In genomic region chrX:71968816-71969215, GRCm38 (mm10) we compare ENCODE assay signal across 41 mouse cellular contexts. TPM values are rescaled to one million over a fixed set of nuclear protein-coding genes. Genes with fewer than 3 reads are reported as not detected.
DNase-seq lines count a peak whose midpoint lies in the region; ATAC-seq lines count a peak whose summit lies in the region.
"Had no signal": no experiment of that assay in that cellular context is flagged by ENCODE, and none has a peak within 500 bp of the region (broad histone marks: within the 10 kb centered on the region; RNA-seq: fewer than 3 reads in every experiment).

No protein-coding gene starts in this region.

- peak; percentile 98 for ATAC-seq in frontal cortex, adult (ENCODE audit: low TSS enrichment)
- ATAC-seq in midbrain, embryonic 11.5 days (ENCODE audit: low FRiP score), result no peak
- ATAC-seq: activated CD4-positive, CD25-positive, alpha-beta regulatory T cell, adult 4 months; forebrain, postnatal 0 days; intestine, embryonic 16.5 days; midbrain, embryonic 15.5 days had no signal

- no peaks in the 10 kb centered on the region for H3K36me3 ChIP-seq in midbrain, embryonic 11.5 days (ENCODE audit: control insufficient read depth, insufficient read depth, low read length)
- H3K36me3 ChIP-seq: embryonic facial prominence, embryonic 15.5 days; forebrain, embryonic 12.5 days; heart, embryonic 12.5 days; midbrain, embryonic 15.5 days had no signal

- no peaks in the 10 kb centered on the region for H3K27me3 ChIP-seq in midbrain, embryonic 11.5 days (ENCODE audit: control insufficient read depth, insufficient read depth, low read length)
- H3K27me3 ChIP-seq: CH12.LX; embryonic facial prominence, embryonic 15.5 days; forebrain, embryonic 12.5 days; hindbrain, embryonic 13.5 days; midbrain, embryonic 15.5 days had no signal

- H3K27ac ChIP-seq in midbrain, embryonic 11.5 days (ENCODE audit: low read depth, low read length), result no peak overlapping the region
- H3K27ac ChIP-seq: embryonic facial prominence, embryonic 10.5 days; embryonic facial prominence, embryonic 15.5 days; forebrain, embryonic 12.5 days; heart, adult 2 months; hindbrain, embryonic 13.5 days; kidney, postnatal 0 days; liver, embryonic 14.5 days; midbrain, embryonic 15.5 days had no signal

- intact Hi-C loops in left cerebral cortex, postnatal 25 days (cut with DNase I), result loop anchor here (5.0 kb wide), 1 partner anchor 43 kb away; no protein-coding TSS in a partner anchor

- 76% methylated on average over 6 of the region's 6 CpGs for WGBS in midbrain, embryonic 11.5 days

- H3K9me3 ChIP-seq in midbrain, embryonic 11.5 days (ENCODE audit: control insufficient read depth, low read length), result no peaks in the 10 kb centered on the region
- H3K9me3 ChIP-seq: embryonic facial prominence, embryonic 10.5 days; embryonic facial prominence, embryonic 15.5 days; forebrain, embryonic 12.5 days; heart, embryonic 12.5 days; hindbrain, embryonic 13.5 days; midbrain, embryonic 15.5 days had no signal

- DNase-seq in frontal cortex, postnatal 10 days (ENCODE audit: low spot score in 2 of 2), result no peak
- DNase-seq in right cerebral cortex, adult 18-20 months, result peak; percentile 73
- no peak for DNase-seq in right cerebral cortex, postnatal 14 days
- peak; percentile 9 to 86 for DNase-seq in left cerebral cortex, postnatal 25 days (ENCODE audit: low spot score in 2 of 2)
- DNase-seq in telencephalon, adult 2 months (ENCODE audit: low read depth, low spot score), result peak; percentile 55
- no peak for DNase-seq in testis, postnatal 14 days (ENCODE audit: low spot score)
- no peak for DNase-seq in midbrain, embryonic 11.5 days (ENCODE audit: low spot score, missing footprints)
- DNase-seq: adrenal gland, adult 8-10 months; cerebellum, adult 8-10 months; cerebellum, postnatal 25 days; forebrain, postnatal 0 days; heart, adult 2 months; heart, postnatal 4 days; kidney, adult 8-10 months; liver; lung, embryonic 14.5 days; lung, postnatal 14 days; thymus, adult 2 months; thymus, postnatal 4 days had no signal

- no peak overlapping the region for H3K4me2 ChIP-seq in midbrain, embryonic 11.5 days
- H3K4me2 ChIP-seq: embryonic facial prominence, embryonic 15.5 days; forebrain, embryonic 12.5 days; heart, embryonic 12.5 days; hindbrain, embryonic 13.5 days; lung, embryonic 14.5 days; midbrain, embryonic 15.5 days had no signal

- H3K9ac ChIP-seq in midbrain, embryonic 11.5 days (ENCODE audit: low read length), result no peak overlapping the region
- H3K9ac ChIP-seq: embryonic facial prominence, embryonic 15.5 days; forebrain, embryonic 12.5 days; forebrain, postnatal 0 days; heart, embryonic 12.5 days; hindbrain, embryonic 13.5 days; liver, embryonic 14.5 days; lung, embryonic 14.5 days; midbrain, embryonic 15.5 days had no signal

- H3K4me1 ChIP-seq in midbrain, embryonic 11.5 days (ENCODE audit: control insufficient read depth, insufficient read depth, low read length), result peaks cover under 1% of the 10 kb centered on the region; the same call in 1 of the 2 replicates
- H3K4me1 ChIP-seq: embryonic facial prominence, embryonic 10.5 days; embryonic facial prominence, embryonic 15.5 days; heart, embryonic 12.5 days; midbrain, embryonic 15.5 days had no signal

- no peak overlapping the region for H3K4me3 ChIP-seq in midbrain, embryonic 11.5 days (ENCODE audit: low read depth, low read length)
- H3K4me3 ChIP-seq: embryonic facial prominence, embryonic 10.5 days; embryonic facial prominence, embryonic 15.5 days; forebrain, embryonic 12.5 days; heart, adult 2 months; heart, embryonic 12.5 days; hindbrain, embryonic 13.5 days; midbrain, embryonic 15.5 days had no signal

RNA-seq across cellular contexts. Expression of gene Fate1, which starts 4.0 kb away (rescaled TPM):
- not detected for total RNA-seq in left cerebral cortex, postnatal 25 days (2021)
- not detected in 2 replicates for polyA plus RNA-seq in midbrain, embryonic 11.5 days (2014; fragmentation: Nextera tagmentation; extraction: Ambion mirVana)
- total RNA-seq: CH12.LX; ES-E14; gastrocnemius, adult 8-10 months; heart, adult 2 months; heart, postnatal 4 days; layer of hippocampus, postnatal 14 days; neutrophil, adult 5-6 weeks had no signal
- polyA plus RNA-seq: activated CD4-positive, CD25-positive, alpha-beta regulatory T cell, adult 4 months; C2C12; embryonic facial prominence, embryonic 10.5 days; embryonic facial prominence, embryonic 15.5 days; forebrain, embryonic 12.5 days; forebrain, postnatal 0 days; heart, adult 2 months; heart, embryonic 12.5 days; hindbrain, embryonic 13.5 days; intestine, embryonic 16.5 days; kidney, postnatal 0 days; large intestine, adult 2 months; limb, embryonic 11.5 days; liver, embryonic 14.5 days; neural tube, embryonic 11.5 days; stomach, embryonic 14.5 days; thymus, adult 2 months had no signal

RNA-seq across cellular contexts. Expression of gene Prrg3, which starts 6.4 kb away (rescaled TPM):
- total RNA-seq in left cerebral cortex, postnatal 25 days (2021), result 10 to 100 TPM; 38.7 to 41.2 TPM
- polyA plus RNA-seq in midbrain, embryonic 11.5 days (2014; fragmentation: Nextera tagmentation; extraction: Ambion mirVana), result 6.6 and 8.4 TPM in 2 replicates
- total RNA-seq: CH12.LX; neutrophil, adult 5-6 weeks had no signal
- polyA plus RNA-seq: activated CD4-positive, CD25-positive, alpha-beta regulatory T cell, adult 4 months; C2C12 had no signal

RNA-seq across cellular contexts. Expression of gene Cnga2, which starts 22.8 kb away (rescaled TPM):
- total RNA-seq in left cerebral cortex, postnatal 25 days (2021), result 1 to 10 TPM in 1 of 2 experiments, not detected in 1; 1.1 TPM
- polyA plus RNA-seq in midbrain, embryonic 11.5 days (2014; fragmentation: Nextera tagmentation; extraction: Ambion mirVana), result 0.08 and 0.11 TPM in 2 replicates
- total RNA-seq: CH12.LX; ES-E14; gastrocnemius, adult 8-10 months; heart, adult 2 months; neutrophil, adult 5-6 weeks had no signal
- polyA plus RNA-seq: activated CD4-positive, CD25-positive, alpha-beta regulatory T cell, adult 4 months; C2C12; embryonic facial prominence, embryonic 10.5 days; heart, embryonic 12.5 days; kidney, postnatal 0 days; large intestine, adult 2 months had no signal

RNA-seq across cellular contexts. Expression of gene Gm1141, which starts 48.0 kb away (rescaled TPM):
- total RNA-seq in left cerebral cortex, postnatal 25 days (2021), result under 1 TPM; 0.60 to 0.99 TPM
- polyA plus RNA-seq in midbrain, embryonic 11.5 days (2014; fragmentation: Nextera tagmentation; extraction: Ambion mirVana), result 0.62 TPM in 1 of 2 replicates, not detected in the other
- total RNA-seq: gastrocnemius, adult 8-10 months; heart, adult 2 months had no signal
- polyA plus RNA-seq: heart, postnatal 0 days; kidney, postnatal 0 days; limb, embryonic 11.5 days; stomach, embryonic 14.5 days had no signal

Comparison
In these comparisons a context has a peak if more than half of its experiments do, and no peak if none do; other contexts are left out.
1. DNase-seq: peak in right cerebral cortex, adult 18-20 months (single experiment), left cerebral cortex, postnatal 25 days (2 of 2) and telencephalon, adult 2 months (single experiment); none in frontal cortex, postnatal 10 days (0 of 2), right cerebral cortex, postnatal 14 days (single experiment), testis, postnatal 14 days (single experiment) and midbrain, embryonic 11.5 days (single experiment).